Mouse (Mus musculus) frontal cortex, postnatal 25 days (tissue): ENCODE measurements at regions not wholly inside any gene's neighbourhood (a gene's known extent, or its start where the extent isn't known, plus 50 kb on each side); places are given as distances from the start of the nearest gene placed in this dataset.

ENCODE experiments used
- DNase-seq, 2 experiments: peaks; one replicate each; pipeline ENCODE4 v3.0.0; 2022; ENCODE audit warnings: low spot score in 2 of 2

- DNase-seq, result no peak
Observed at GRCm38 (mm10) chr13:51973461-51973860, 127.0 kb downstream of the Gadd45g start.

DNA sequence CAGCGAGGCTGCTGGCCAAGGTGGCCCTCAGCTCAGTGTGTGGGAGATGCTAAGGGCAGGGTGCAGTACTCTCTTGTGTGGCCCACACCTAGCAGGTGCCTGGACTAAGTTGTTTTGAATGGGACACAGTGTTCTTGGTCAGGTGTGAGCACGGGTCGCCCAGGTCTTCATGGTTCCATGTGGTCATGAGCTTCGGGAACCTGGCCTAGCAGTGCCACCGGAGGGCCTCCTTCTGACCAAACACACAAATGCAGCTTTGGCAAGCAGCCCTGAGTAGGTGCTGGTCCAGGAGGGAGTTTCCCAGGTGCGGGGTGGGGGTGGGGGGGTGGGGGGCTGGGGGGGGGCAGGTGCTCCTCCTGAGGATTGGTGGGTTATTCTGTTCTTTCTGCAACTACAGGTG, 127.6 kb downstream of the Gadd45g start:
- no peak for DNase-seq

DNA sequence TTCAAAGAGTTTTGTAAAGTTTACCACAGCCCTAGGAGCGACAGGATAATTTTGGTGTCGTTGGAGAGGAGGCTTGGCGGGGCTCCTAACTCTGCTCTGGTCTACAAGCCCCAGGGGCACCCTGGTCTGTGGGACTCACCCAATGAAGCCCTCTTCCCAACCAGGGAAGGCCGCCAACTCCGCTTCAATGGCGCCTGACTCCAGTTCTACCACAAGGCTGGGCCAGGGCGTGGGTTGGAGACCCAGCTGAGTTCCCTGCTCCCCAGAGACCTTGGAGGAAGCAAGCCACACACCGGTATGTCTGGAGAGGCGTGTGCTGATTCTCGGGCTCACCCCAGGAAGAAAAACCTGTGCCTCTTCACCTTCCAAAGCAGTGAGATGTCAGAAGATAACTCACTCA, 128.9 kb downstream of the Gadd45g start:
- DNase-seq, result no peak

GRCm38 (mm10) chr13:51975801-51976601, 129.5 kb downstream of the Gadd45g start:
- DNase-seq, result no peak

GRCm38 (mm10) chr13:51976620-51977214, 130.2 kb downstream of the Gadd45g start:
- no peak for DNase-seq

- no peak for DNase-seq
Observed at GRCm38 (mm10) chr13:51979301-51979977, 133.0 kb downstream of the Gadd45g start.

DNA sequence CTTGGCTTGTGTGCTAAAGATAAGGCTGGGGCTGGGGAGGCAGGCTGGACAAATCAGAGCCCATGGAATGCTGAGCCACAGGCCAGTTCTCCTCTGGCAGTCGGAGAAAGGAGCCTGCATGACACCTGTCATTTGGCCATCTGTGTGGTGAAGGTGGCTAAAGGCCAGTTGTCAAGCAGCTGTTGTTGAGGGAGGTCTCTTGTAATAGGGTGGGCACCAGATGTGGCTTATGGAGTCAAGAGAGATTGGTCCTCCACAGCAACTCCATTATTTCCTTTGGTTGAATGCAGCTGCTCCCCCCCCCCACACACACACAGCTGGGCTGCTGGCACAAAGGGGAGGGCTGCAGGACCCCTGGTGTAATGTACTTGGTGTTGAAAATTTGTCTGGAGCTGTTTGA, 133.9 kb downstream of the Gadd45g start:
- DNase-seq, result no peak

DNA sequence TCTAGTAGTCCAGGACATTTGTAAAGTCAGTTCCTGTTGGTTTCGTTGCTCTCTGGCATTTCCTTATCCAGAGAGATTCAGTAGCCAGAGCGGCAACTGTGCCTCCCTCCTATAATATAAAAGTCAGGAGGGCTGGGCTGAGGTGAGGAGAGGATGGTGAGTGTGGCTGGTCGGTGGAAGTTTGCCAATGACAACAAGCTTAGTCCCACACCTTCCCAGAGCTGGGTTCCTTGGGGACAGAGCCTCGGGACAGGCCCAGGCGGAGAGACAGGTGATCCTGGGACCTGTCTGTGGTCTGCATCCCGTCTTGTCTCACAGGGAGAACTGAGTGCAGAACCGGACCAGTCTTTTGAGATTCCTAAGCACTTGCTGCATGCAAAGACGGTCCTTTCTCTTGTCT, 136.5 kb downstream of the Gadd45g start:
- DNase-seq, result no peak

- DNase-seq, result no peak
Observed at GRCm38 (mm10) chr13:51983575-51983974, 137.1 kb downstream of the Gadd45g start.

DNA sequence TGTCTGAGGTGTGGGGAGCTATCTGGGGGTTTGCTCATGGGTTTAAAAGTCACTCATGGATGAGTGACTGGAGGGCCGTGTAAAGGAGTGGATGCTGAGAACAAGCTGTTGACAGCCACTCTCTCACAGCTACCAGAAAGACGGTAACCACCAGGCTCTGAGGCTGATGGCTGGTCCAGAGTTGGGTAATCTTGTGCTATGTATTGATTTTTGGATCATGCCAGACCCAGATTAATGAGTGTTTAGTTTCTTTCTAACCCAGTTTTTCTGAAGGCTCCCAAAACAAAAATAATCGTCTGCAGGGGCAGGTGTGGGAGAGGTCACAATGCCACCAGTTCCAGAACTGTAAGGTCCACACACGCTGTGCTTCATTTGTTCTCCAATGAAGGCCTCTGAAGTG, 144.9 kb downstream of the Gadd45g start:
- no peak for DNase-seq

- no peak for DNase-seq
Observed at GRCm38 (mm10) chr13:51992878-51993277, 146.4 kb downstream of the Gadd45g start.

DNA sequence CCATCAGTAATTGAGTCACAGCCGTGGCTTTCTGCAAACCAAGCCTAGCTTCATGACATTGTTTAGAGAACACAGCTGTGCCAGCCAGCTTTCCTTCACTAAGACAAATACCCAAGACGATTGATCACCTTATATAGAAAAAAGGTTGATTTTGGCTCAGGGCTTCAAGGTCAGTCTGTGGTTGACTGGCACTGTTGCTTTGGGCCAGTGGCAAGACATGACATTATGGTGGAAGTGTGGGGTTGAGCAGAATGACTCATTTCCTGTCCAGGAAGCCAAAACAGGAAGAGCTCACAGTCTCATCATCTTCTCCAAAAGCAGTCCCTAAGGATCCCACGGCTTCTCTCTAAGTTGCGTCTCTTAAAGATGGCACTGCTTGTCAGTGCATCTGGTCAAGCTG, 149.7 kb downstream of the Gadd45g start:
- DNase-seq, result no peak

- no peak for DNase-seq
Observed at GRCm38 (mm10) chr13:51998542-51998941, 152.1 kb downstream of the Gadd45g start.

DNA sequence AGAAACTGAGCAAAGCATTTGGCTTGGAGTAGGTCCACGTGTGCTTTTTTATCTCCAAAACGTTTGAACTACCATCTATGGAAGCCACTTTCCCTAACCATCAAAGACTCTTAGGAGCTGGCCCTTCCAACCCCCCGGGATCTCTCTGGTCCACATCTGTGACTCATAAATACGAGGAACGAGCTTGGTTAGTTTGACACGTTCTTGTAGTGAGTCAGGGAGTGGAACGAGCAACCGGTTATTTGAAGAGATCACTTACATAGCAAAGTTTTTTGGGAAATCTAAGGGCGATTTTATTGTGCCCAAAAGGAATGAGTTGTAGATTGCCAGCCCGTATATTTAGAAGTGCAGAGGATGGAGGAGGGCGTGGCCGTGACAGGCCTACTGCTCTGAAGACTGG, 155.3 kb downstream of the Gadd45g start:
- DNase-seq, result no peak

DNA sequence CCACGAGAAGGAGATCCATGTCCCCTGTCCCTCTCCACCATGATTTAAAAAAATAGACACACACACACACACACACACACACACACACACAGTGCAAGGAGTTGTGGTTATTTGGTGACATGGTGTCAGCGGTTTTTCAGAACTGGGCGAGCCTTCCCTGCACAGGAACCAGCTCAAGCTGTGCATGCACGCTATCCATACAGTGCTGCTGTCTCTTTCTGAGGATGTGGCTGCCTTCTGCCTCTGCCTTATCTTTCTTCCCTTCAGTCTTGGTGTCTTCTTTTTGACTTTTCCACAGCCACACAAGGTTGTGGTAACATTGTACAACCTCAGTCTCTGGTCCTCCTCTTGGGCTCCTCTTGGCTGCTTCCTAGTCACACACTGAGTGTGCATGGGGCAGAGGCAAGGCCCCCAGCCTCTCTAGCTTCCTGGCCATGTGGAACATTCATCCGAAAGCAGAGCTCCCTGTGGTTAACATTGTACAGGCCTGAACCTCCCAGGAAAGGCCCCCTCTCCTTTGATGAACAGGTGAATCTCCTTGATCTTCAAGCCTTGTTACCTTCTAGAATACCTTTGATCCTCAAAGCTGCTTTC, 157.6 kb downstream of the Gadd45g start:
- no peak for DNase-seq

DNA sequence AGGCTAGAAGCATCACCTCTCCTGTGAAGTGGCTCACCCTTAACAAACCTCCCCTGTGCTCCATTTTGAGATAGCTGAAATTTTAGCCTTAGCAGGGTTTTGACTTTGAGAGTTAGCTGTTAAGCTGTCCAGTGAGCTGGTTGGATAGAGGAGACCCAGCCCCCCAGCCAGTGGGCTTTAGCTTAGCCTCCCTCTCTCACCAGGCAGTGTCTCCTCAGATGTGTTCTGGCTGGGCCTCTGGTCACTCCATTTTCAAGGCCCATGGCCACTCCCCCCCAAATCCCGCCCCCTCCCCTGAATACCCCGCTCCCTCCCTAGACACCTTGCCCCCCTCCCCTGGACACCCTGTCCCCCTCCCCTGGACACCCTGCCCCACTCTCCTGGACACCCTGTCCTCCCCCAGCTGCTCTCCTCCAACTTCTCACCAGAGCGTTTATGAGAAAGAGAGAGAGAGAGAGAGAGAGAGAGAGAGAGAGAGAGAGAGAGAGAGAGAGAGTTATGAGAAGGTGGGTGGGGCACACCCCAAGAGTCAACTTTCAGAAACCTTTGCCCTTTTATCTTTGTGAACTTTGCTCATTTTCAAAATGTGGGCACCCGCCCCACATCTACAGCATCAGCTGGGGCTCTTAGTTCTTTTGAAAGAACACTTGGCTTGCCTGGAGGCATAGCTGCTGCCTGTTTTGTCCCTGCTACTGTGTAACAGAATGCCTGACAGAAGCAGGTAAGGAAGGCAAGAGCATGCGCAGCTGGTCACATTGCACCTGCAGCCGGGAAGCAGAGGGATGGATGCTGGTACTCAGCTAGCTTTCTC, 161.3 kb downstream of the Gadd45g start:
- no peak for DNase-seq

DNA sequence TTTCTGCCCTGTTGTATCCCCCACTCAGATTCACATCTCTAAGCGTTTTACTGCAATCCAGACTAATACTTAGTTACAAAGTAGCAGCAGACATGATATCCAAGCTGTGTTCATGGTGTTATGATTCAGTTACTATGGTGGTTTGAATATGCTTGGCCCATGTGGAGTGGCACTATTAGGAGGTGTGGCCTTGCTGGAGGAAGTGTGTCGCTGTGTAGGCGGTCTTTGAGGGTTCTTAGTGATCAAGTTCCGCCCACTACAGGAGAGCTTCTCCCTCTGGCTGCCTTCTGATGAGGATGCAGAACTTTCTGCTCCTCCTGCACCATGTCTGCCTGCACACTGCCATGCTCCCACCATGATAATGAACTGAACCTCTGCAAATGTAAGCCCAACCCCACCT, 162.8 kb downstream of the Gadd45g start:
- DNase-seq, result no peak

DNA sequence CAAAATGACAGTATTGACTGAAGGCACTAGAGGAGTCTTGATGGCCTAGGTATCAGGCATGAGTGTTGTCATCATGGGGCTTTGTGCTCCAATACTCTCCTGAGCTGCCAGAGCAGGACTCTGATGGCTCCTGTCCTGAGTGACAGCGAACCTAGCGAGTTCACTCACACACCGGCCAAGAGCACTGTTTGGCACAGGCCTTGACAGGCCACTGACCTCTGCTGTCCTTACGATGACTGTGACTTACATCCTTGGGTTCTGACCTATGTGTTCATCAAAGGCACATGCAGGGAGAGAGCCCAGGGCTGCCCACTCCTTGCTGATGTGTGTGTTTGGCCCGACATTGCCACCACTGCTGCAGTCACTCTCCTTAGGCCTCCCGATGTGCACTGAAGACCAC, 163.3 kb downstream of the Gadd45g start:
- no peak for DNase-seq

- no peak for DNase-seq
Observed at GRCm38 (mm10) chr13:52011001-52011400, 164.5 kb downstream of the Gadd45g start.

DNA sequence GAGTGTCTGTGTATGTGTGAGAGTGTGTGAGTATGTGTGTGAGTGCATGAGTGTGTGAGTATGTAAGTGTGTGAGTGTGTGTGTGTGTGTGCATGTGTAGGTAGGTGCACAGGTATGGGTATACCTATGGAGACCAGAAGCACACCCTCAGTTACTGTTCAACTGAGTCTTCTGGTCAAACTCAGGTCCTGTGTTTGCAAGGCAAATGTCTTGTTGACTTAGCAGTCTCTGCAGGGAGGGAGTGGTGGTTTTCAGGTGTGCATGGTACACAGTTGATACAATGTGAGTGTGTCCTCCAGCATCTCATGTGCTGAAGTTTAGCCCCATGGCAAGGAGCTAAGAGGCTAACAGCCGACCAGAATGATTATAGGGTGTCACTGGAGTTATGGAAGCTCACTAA, 166.7 kb downstream of the Gadd45g start:
- no peak for DNase-seq

DNA sequence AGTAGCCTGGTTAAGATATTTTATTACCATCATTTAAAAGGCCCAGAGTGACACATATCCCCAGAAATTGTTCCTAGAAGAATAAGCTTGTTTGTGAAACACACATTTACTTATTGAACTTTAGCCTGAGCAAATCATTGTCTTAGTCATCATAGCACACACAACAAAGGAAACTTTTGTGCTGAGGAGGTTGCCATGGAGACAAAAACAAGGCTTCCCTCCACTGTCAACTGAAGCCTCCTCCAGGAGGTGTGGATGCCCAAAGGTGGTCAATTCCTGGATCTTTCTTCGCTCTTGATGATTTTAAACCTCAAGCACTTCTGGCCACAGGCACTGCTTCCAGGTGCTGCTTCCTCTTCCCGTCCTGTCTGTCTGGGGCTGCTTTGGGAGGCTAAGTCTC, 167.3 kb downstream of the Gadd45g start:
- no peak for DNase-seq

- no peak for DNase-seq
Observed at GRCm38 (mm10) chr13:52014566-52014965, 168.1 kb downstream of the Gadd45g start.
